Mouse (Mus musculus) olfactory bulb, adult 2 months (tissue): Measurements from ENCODE around the gene Inpp5b.

ENCODE experiments used
- CTCF ChIP-seq: fragments of 200-500 bp; IDR thresholded peaks from 2 replicates; pipeline ENCODE4 v1.5.1; 2012; ENCODE audit warnings: low read depth, mild to moderate bottlenecking, low read length, moderate library complexity; ENCODE audit not compliant: insufficient read depth
- POLR2A ChIP-seq: fragments of 200-500 bp; IDR thresholded peaks from 2 replicates; pipeline ENCODE4 v1.6.1; 2012; ENCODE audit warnings: mild to moderate bottlenecking, low read depth, low read length, moderate library complexity; ENCODE audit not compliant: insufficient read depth

GRCm38 (mm10) chr4:124738013-124738412 lies 3.6 kb upstream of the Inpp5b start:
- TF ChIP-seq POLR2A: no peak
- TF ChIP-seq CTCF: no peak
